Mouse (Mus musculus) G1E (cell line): Measurements from ENCODE around the gene Fam222a.

Source experiments
- CTCF ChIP-seq: IDR thresholded peaks from 2 replicates; pipeline ENCODE4 v1.5.1; 2012; ENCODE audit warnings: low read depth, low read length, inconsistent platforms, mixed read lengths
- POLR2AphosphoS5 ChIP-seq: IDR thresholded peaks from 2 replicates; pipeline ENCODE4 v1.6.1; 2012; ENCODE audit warnings: low read depth, low read length, inconsistent platforms; ENCODE audit not compliant: insufficient replicate concordance

DNA sequence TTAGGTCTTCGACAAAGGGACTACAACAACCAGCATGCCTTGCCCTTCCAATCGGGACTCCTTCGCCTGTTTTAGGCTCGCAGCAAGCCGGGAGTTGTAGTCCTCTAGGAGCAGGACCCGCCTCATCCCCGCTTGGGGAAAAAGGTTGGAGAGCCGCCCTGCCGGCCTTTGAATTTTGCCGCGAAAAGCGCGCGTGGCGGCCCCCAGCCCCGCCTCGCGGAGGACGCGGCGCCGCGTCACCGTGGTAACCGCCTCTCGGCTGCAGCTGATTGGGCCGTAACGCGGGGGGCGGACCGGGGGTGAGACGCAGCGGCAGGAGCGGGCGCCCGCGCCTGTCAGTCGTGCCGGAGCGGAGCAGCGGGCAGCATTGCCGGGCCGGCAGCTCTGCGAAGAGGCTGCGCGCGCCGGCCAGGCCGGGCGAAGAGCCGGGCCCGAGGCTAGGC, 720 bp upstream of the Fam222a start:
- TF ChIP-seq POLR2AphosphoS5 = no peak
- no peak for TF ChIP-seq CTCF
